Mouse (Mus musculus) adrenal gland, postnatal 4 days (tissue): ENCODE data around the gene Samm50. TPM values are rescaled to one million over a fixed set of nuclear protein-coding genes. Genes with fewer than 3 reads are reported as not detected.

ENCODE experiments used
- microRNA-seq: library from miRNA; unstranded; fragments of <30 nt; microRNA quantifications from one replicate; pipeline ENCODE4 v1.2.0, GENCODE M21; 2021
- total RNA-seq, 2 experiments: library from RNA; stranded (reverse); gene quantifications; 2 replicates each; pipeline ENCODE4 v1.2.3; 2021

The Samm50 gene
- total RNA-seq, 2 experiments from 2014 or later = 159 to 160 TPM

Small RNA genes lying within 50 kb of the gene (microRNA-seq; reads per million reads assigned to microRNA genes)
- gene Mir6392 = not detected

Other genes starting within 250 kb of the Samm50 start
- under 1 TPM in 1 of 2 experiments, not detected in 1; 0.34 TPM for gene Efcab6, start 126.9 kb upstream of the Samm50 start, total RNA-seq
- 1 to 10 TPM; 6.0 to 10.0 TPM for gene Sult4a1, start 86.5 kb upstream of the Samm50 start, total RNA-seq
- not detected for gene Pnpla5, start 69.1 kb upstream of the Samm50 start, total RNA-seq
- 1 to 10 TPM; 4.0 to 5.5 TPM for gene Pnpla3, start 24.4 kb upstream of the Samm50 start, total RNA-seq
- 10 to 100 TPM; 44.6 to 45.9 TPM for gene Parvb, start 39.8 kb downstream of the Samm50 start, total RNA-seq
- 1 to 10 TPM; 4.3 to 5.9 TPM for gene Parvg, start 131.8 kb downstream of the Samm50 start, total RNA-seq